Mouse (Mus musculus): ENCODE results near the gene Psip1. TPM values are rescaled to one million over a fixed set of nuclear protein-coding genes. Genes with fewer than 3 reads are reported as not detected.
A peak's percentile ranks its signal among the peaks of the same experiment; 100 is the strongest.

Gene Psip1
- polyA plus RNA-seq, 1 experiment from 2014 or later, result 394 TPM

DNA sequence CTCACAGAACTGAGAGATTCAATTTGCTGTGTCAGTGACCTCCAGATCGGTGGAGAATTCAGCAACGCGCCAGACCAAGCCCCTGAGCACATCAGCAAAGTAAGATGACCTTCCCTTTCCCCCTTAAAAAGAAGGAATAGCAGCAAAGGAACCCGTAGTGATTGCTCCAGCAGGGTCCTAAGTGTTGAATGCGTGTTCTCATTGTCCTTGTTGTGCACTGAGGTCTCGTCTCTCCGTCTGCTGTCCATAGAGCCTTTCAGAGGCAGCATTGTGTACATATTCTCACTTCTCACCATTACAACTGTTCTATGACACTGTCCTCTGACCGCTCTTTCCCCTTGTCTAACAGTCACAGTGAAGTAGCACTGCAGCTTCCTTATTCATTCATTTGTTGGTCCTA, 49.9 kb downstream of the Psip1 start:
- H3K4me2 ChIP-seq (replicated peaks), result no peak overlapping the region
- H3K36me3 ChIP-seq, result peaks cover 68% of the 10 kb centered on the region
- no peak overlapping the region for H3K27ac ChIP-seq
- no peaks in the 10 kb centered on the region for H3K4me1 ChIP-seq
- ATAC-seq (ENCODE audit: low FRiP score, low read depth), result no peak
- WGBS, result 96% methylated on average over 8 of the region's 8 CpGs
- H3K27me3 ChIP-seq (replicated peaks), result no peaks in the 10 kb centered on the region
- no peak overlapping the region for H3K9ac ChIP-seq
- no peaks in the 10 kb centered on the region for H3K9me3 ChIP-seq
- H3K4me3 ChIP-seq, result no peak overlapping the region

DNA sequence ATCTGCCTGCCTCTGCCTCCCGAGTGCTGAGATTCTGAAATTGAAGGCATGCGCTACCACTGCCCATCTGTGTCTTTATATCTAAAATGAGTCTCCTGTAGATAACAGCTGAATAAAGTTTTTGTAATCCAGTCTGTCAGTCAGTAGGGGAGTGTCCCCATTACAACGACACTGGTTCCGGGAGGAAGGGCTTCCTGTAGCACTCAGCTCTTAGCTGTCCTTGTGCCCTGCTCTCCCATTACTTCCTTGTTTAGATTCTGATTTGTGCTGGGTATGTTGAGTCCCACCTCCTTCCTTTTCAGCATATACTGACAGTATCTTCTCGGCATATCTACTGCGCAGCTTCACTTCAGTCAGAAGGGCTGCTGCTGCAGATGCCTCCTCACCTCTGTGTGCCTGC, 53.4 kb downstream of the Psip1 start:
- Histone ChIP-seq H3K36me3 (peaks cover 62% of the 10 kb centered on the region), H3K9me3 (no peaks in the 10 kb centered on the region), H3K27me3 (replicated peaks) (no peaks in the 10 kb centered on the region), H3K27ac (no peak overlapping the region), H3K4me1 (no peaks in the 10 kb centered on the region), H3K9ac (no peak overlapping the region), H3K4me3 (no peak overlapping the region), H3K4me2 (replicated peaks) (no peak overlapping the region)
- no peak for ATAC-seq (ENCODE audit: low FRiP score, low read depth)
- 96% methylated on average over 6 of the region's 6 CpGs for WGBS

DNA sequence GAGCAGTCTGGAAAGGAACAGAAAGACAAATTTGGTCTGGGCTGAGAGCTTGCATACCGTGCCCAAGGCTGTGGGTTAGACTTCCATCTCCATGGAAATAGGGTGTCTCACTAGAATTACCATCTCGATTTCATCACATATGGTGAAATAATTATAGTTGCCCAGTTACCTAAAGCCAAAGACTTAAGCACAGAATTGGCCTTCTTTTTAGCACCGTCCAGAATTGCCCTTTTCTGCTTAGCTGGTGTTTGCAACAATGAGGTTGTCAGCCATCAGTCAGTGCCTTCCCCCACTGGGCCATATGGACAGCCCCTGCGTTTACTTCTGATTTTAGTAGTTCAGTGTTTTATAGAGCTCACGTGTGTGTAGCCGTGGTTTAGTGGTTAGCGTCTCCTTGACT, 54.3 kb downstream of the Psip1 start:
- no peak for ATAC-seq (ENCODE audit: low FRiP score, low read depth)
- Histone ChIP-seq H3K27me3 (replicated peaks) (no peaks in the 10 kb centered on the region), H3K4me3 (no peak overlapping the region), H3K36me3 (peaks cover 65% of the 10 kb centered on the region), H3K9me3 (no peaks in the 10 kb centered on the region), H3K27ac (no peak overlapping the region), H3K4me2 (replicated peaks) (no peak overlapping the region), H3K4me1 (no peaks in the 10 kb centered on the region), H3K9ac (no peak overlapping the region)
- WGBS, result 86% methylated on average over 7 of the region's 7 CpGs

DNA sequence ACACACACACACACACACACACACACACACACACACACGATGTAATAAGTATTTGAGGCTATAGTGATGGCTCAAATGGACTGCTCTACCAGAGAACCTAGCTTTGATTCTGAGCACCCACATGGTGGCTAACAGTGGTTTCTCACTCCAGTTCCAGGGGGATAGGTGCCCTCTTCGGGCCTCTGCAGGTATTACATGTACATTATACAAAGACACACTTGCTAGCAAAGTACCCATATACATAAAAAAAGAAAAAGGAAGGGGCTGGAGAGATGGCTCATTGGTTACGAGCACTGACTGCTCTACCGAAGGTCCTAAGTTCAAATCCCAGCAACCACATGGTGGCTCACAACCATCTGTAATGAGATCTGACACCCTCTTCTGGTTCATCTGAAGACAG, 57.4 kb downstream of the Psip1 start:
- no peaks in the 10 kb centered on the region for H3K4me1 ChIP-seq
- H3K27ac ChIP-seq, result no peak overlapping the region
- WGBS, result 86% methylated on average over 4 of the region's 4 CpGs
- ATAC-seq (ENCODE audit: low FRiP score, low read depth), result no peak
- no peaks in the 10 kb centered on the region for H3K9me3 ChIP-seq
- H3K4me2 ChIP-seq (replicated peaks), result no peak overlapping the region
- no peak overlapping the region for H3K4me3 ChIP-seq
- no peaks in the 10 kb centered on the region for H3K27me3 ChIP-seq (replicated peaks)
- H3K9ac ChIP-seq, result no peak overlapping the region
- H3K36me3 ChIP-seq, result peaks cover 60% of the 10 kb centered on the region

DNA sequence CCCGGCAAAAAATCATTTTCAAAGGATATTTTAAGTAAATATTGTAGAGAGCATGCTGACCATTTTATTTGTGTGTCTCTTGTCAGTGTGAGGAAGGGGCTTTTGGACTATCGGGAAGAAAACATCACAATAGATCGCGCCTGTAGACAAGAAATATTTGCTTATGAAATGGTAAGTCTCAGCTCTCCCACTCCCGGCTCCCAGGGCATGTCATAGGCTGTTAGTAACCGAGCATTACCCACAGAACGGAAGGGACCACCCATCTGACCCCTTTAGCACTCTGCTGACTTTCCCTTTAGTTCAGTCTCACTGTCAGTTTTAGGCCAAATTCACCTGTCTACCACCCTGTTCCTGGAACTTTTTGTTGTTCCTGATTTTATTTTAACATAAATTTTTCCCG, 58.6 kb downstream of the Psip1 start:
- WGBS, result 94% methylated on average over 8 of the region's 8 CpGs

DNA sequence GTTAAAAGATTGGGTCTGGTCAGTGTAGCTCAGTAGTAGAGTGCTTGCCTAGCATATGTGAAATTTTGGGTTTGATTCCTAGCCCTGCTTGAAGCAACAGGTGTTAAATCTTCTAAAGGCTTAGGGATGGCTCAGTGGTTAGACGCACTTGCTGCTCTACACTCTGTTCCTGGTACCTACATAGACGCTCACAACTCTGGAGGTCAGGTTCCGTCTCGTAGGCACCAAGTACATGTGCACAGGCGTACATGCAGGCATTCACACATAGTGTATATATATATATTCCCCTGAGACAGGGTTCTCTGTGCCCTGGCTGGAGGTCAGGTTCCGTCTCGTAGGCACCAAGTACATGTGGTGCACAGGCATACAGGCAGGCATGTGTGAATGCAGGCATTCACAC, 59.1 kb downstream of the Psip1 start:
- no peaks in the 10 kb centered on the region for H3K4me1 ChIP-seq
- H3K9ac ChIP-seq, result no peak overlapping the region
- ATAC-seq (ENCODE audit: low FRiP score, low read depth), result no peak
- H3K4me3 ChIP-seq, result no peak overlapping the region
- no peak overlapping the region for H3K4me2 ChIP-seq (replicated peaks)
- no peaks in the 10 kb centered on the region for H3K9me3 ChIP-seq
- WGBS, result 96% methylated on average over 7 of the region's 7 CpGs
- H3K27me3 ChIP-seq (replicated peaks), result no peaks in the 10 kb centered on the region
- H3K27ac ChIP-seq, result no peak overlapping the region
- peaks cover 69% of the 10 kb centered on the region for H3K36me3 ChIP-seq

More for the DNA sequence above, 58.6 kb downstream of the Psip1 start:
- peaks cover 66% of the 10 kb centered on the region for H3K36me3 ChIP-seq
- H3K9me3 ChIP-seq, result no peaks in the 10 kb centered on the region
- no peak overlapping the region for H3K4me2 ChIP-seq (replicated peaks)
- H3K27ac ChIP-seq, result no peak overlapping the region
- no peak overlapping the region for H3K9ac ChIP-seq
- H3K4me1 ChIP-seq, result no peaks in the 10 kb centered on the region
- no peak for ATAC-seq (ENCODE audit: low FRiP score, low read depth)
- no peak overlapping the region for H3K4me3 ChIP-seq
- no peaks in the 10 kb centered on the region for H3K27me3 ChIP-seq (replicated peaks)

DNA sequence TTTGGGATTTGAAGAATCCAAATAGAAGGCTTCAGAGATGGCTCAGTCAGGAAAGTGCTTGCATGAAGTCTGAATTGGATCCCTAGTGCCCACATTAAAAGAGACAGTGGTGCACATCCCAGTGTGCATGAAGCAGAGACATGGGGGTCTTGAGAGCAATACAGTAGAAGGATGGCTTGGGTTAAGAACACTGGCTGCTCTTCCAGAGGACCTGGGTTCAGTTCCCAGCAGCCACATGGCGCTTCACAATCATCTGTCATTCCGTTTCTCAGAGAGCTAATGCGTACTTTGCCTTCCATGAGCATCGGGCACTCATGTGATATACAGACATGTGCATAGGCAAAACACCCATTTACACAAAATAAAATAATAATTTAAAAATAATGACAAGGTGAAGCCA, 61.1 kb downstream of the Psip1 start:
- Histone ChIP-seq H3K27ac (no peak overlapping the region), H3K4me3 (no peak overlapping the region), H3K4me1 (no peaks in the 10 kb centered on the region), H3K36me3 (peaks cover 66% of the 10 kb centered on the region), H3K9ac (no peak overlapping the region), H3K9me3 (no peaks in the 10 kb centered on the region), H3K4me2 (replicated peaks) (no peak overlapping the region), H3K27me3 (replicated peaks) (no peaks in the 10 kb centered on the region)
- no peak for ATAC-seq (ENCODE audit: low FRiP score, low read depth)
- 97% methylated on average over 4 of the region's 4 CpGs for WGBS

DNA sequence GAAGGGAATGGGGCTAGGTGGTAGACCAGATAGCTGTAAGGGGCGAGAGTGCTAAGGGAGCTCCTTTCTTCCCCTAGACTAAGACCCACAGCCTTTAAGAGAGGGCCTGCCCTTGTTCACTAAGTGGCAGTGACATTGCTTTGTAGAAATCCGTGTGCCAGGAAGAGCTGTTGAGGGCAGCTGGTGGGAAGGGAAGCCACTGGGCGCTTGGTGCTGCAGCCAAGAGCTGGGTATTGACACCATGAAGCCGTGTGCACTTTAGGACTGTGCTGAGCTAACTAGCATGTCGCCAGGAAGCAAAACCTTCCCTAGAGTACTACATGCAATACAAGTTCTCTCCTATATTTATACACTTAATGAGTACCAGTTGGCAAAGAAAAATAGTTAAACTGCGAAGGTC, 62.6 kb downstream of the Psip1 start:
- H3K9me3 ChIP-seq, result no peaks in the 10 kb centered on the region
- H3K9ac ChIP-seq, result no peak overlapping the region
- peaks cover 55% of the 10 kb centered on the region for H3K36me3 ChIP-seq
- H3K4me3 ChIP-seq, result no peak overlapping the region
- H3K4me2 ChIP-seq (replicated peaks), result no peak overlapping the region
- no peak overlapping the region for H3K27ac ChIP-seq
- WGBS, result 95% methylated on average over 6 of the region's 6 CpGs
- ATAC-seq (ENCODE audit: low FRiP score, low read depth), result no peak
- H3K27me3 ChIP-seq (replicated peaks), result no peaks in the 10 kb centered on the region
- peaks cover 11% of the 10 kb centered on the region for H3K4me1 ChIP-seq

DNA sequence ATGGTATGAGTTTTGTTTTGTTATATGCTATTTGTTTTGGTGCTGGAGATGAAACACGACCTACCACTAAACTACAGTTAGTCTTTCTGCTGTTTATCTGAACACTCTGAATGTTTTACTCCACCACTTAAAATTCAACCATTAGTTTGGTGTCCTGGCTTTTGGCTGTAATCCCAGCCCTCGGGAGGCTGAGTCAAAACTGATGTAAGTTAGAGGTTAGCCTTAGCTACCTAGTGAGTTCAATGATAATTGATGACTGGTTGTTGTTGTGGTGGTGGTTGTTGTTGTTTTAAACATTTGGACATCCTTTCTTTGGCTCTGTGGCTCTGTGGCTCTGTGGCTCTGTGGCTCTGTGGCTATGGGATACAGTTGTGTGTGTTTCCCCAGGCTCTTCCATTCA, 67.5 kb downstream of the Psip1 start:
- Histone ChIP-seq H3K27ac (no peak overlapping the region), H3K9me3 (no peaks in the 10 kb centered on the region; the same call in 1 of the 2 replicates), H3K9ac (peak overlapping the region; percentile 91; the same call in 1 of the 2 replicates), H3K4me2 (replicated peaks) (peak overlapping the region; percentile 67), H3K36me3 (peaks cover 14% of the 10 kb centered on the region), H3K4me1 (peaks cover 13% of the 10 kb centered on the region), H3K4me3 (peak overlapping the region; percentile 89), H3K27me3 (replicated peaks) (no peaks in the 10 kb centered on the region)
- 84% methylated on average over 2 of the region's 2 CpGs for WGBS
- no peak for ATAC-seq (ENCODE audit: low FRiP score, low read depth)

DNA sequence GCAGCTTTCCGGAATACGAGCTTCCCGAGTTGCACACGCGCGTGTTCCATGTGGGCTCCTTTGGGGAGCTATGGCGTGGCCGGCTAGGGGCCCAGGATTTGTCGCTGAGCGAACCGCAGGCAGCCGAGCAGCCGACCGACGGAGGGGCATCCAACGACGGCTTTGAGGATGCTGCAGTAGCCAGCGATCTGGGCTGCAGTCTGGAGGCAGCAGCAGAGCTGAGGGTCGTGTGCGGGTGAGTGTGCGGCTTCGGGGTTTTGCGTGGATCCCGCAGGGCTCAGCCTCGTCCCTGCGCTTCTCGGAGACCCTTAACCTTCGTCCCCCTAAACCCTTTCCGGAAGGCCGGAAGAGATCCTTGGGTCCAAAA, 68.5 kb downstream of the Psip1 start:
- Histone ChIP-seq H3K9ac (peak overlapping the region; percentile 91), H3K4me2 (replicated peaks) (peak overlapping the region; percentile 67), H3K9me3 (no peaks in the 10 kb centered on the region; the same call in 1 of the 2 replicates), H3K36me3 (peaks cover 4% of the 10 kb centered on the region), H3K4me3 (peak overlapping the region; percentile 89), H3K27ac (peak overlapping the region; percentile 47), H3K4me1 (peaks cover 13% of the 10 kb centered on the region), H3K27me3 (replicated peaks) (no peaks in the 10 kb centered on the region)
- ATAC-seq (ENCODE audit: low FRiP score, low read depth), result peak; percentile 65; the same call in 1 of the 2 replicates
- WGBS, result under 1% methylated on average over 30 of the region's 30 CpGs

DNA sequence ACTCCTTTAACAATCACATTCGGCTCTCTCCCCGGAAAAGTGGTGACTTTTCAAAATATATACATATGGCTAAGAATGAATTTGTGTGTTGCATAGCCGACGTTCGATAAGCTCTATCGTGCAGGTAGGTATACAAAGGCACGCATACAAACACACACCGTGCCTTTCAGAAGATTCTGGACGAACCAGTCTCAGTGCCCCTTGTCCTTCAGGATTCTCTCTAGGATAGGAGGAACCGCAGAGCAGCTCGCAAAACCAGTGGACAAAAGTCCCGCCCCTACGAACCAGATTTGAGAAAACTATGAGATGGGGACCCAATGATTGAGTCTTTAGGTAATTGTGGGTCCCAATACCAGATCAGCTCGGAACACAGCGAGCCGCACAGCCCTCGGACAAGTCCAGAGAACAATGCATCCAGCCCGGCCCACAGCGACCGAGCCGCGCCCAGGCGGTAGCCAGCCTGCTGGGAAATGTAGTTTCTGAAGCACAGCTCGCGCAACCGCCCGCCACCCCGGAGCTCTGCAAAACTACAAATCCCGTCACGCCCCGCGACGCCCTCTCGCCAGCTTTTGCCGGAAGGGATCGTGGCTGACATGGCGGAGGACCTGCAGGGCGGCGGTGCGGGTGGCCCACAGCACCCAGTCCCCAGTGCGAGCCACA, 69.0 kb downstream of the Psip1 start, which contains the start of gene Snapc3:
TSS of gene Snapc3 (plus strand) at position 565 of the 660 bp plus-strand sequence.
- peaks cover 13% of the 10 kb centered on the region for H3K4me1 ChIP-seq
- no peaks in the 10 kb centered on the region for H3K36me3 ChIP-seq
- peak; percentile 100 for ATAC-seq (ENCODE audit: low FRiP score, low read depth)
- no peaks in the 10 kb centered on the region for H3K27me3 ChIP-seq (replicated peaks)
- peak within 1 kb of the TSS; percentile 67 for H3K4me2 ChIP-seq (replicated peaks)
- peak within 1 kb of the TSS; percentile 89 for H3K4me3 ChIP-seq
- WGBS, result 2% methylated on average over 41 of the region's 41 CpGs
- peak within 1 kb of the TSS; percentile 47 for H3K27ac ChIP-seq
- H3K9me3 ChIP-seq, result no peaks in the 10 kb centered on the region; the same call in 1 of the 2 replicates
- H3K9ac ChIP-seq, result peak within 1 kb of the TSS; percentile 91

DNA sequence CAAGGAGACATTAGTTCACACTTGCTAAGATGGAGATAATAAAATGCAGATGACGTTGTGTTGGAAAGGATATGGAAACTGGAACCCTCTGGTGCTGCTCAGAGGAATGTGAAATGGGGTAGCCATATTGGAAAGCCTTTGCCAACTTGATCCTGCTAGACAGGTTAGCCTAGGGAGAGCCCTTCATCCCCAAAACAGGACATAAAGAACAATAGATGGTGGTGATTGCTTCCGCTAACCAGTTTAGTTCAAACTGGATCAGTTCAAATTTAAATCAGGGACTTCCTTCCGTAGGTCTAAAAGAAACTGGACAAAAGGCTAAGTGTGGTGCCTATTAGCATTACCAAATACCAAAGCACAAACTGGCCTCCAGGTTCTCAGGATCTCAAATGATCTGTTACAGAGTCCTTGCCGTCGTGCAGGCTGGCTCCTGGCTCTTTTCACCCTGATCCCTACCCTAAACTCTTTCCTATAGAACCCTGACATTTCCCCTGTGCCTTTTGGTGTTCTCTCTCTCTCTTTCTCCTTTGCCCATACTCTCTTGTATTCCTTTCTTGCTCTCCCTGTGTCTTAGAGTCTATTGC, 71.9 kb downstream of the Psip1 start:
- Histone ChIP-seq H3K27ac (no peak overlapping the region), H3K9me3 (no peaks in the 10 kb centered on the region; the same call in 1 of the 2 replicates), H3K9ac (no peak overlapping the region), H3K27me3 (replicated peaks) (no peaks in the 10 kb centered on the region), H3K4me2 (replicated peaks) (no peak overlapping the region), H3K36me3 (no peaks in the 10 kb centered on the region), H3K4me3 (no peak overlapping the region), H3K4me1 (peaks cover 10% of the 10 kb centered on the region)
- ATAC-seq (ENCODE audit: low FRiP score, low read depth), result no peak
- 77% methylated on average over 5 of the region's 5 CpGs for WGBS

DNA sequence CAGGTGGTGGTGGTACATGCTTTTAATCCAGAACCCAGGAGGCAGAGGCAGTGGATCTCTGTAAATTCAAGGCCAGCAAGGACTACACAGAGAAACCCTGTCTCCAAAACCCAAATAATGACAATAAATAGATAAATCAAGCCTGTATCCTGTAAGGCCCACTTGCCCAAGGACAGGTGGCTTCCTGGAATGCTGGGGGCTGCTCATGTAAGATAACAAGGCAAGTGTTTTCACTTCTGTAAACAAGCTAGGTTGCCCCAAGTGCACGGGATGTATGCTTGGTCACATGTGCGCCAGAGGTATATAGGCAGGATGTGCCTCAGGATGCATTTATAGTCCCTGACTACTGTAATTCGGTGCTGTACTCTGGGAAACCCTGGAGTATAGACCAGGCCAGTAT, 74.2 kb downstream of the Psip1 start:
- H3K36me3 ChIP-seq, result no peaks in the 10 kb centered on the region
- no peak for ATAC-seq (ENCODE audit: low FRiP score, low read depth)
- no peaks in the 10 kb centered on the region; the same call in 1 of the 2 replicates for H3K9me3 ChIP-seq
- no peaks in the 10 kb centered on the region for H3K4me1 ChIP-seq
- no peak overlapping the region for H3K4me3 ChIP-seq
- 88% methylated on average over 3 of the region's 3 CpGs for WGBS
- H3K4me2 ChIP-seq (replicated peaks), result no peak overlapping the region
- H3K9ac ChIP-seq, result no peak overlapping the region
- H3K27ac ChIP-seq, result no peak overlapping the region
- no peaks in the 10 kb centered on the region for H3K27me3 ChIP-seq (replicated peaks)

All from neural tube, embryonic 12.5 days (tissue).